Mouse (Mus musculus) cerebellum, postnatal 4 days (tissue): ENCODE data around the gene Ugt2b35.
"Not testable (repeated sequence)": the region's sequence is repeated elsewhere in the genome, so short reads cannot be mapped to it uniquely, and the experiment has no call there.

Experiments used
- DNase-seq, 2 experiments: peaks; one replicate each; pipeline ENCODE4 v3.0.0; 2022; ENCODE audit warnings: low spot score in 2 of 2, mixed read lengths in 1 of 2

The Ugt2b35 gene

GRCm38 (mm10) chr5:87000395-87001073 is at the start of gene Ugt2b35:
Gene Ugt2b35, plus strand, starts transcription at chr5:87000860.
- no peak for DNase-seq

GRCm38 (mm10) chr5:86960504-86960903 is 40.2 kb upstream of the Ugt2b35 start:
- no peak for DNase-seq

GRCm38 (mm10) chr5:86961587-86962358 is 38.9 kb upstream of the Ugt2b35 start:
- DNase-seq, result no peak

GRCm38 (mm10) chr5:86962849-86963248 is 37.8 kb upstream of the Ugt2b35 start:
- DNase-seq, result not testable (repeated sequence)

- not testable (repeated sequence) for DNase-seq
Measured at GRCm38 (mm10) chr5:86967271-86967670, 33.4 kb upstream of the Ugt2b35 start.

- DNase-seq, result no peak
Measured at GRCm38 (mm10) chr5:87004735-87005134, 4.1 kb downstream of the Ugt2b35 start.

GRCm38 (mm10) chr5:87015477-87015876 is 14.8 kb downstream of the Ugt2b35 start:
- no peak for DNase-seq

GRCm38 (mm10) chr5:87027359-87027758 is 26.7 kb downstream of the Ugt2b35 start:
- DNase-seq, result no peak

- no peak for DNase-seq
Measured at GRCm38 (mm10) chr5:87030624-87031023, 30.0 kb downstream of the Ugt2b35 start.
